Mouse (Mus musculus): Measurements from ENCODE around the gene Elovl3. TPM values are rescaled to one million over a fixed set of nuclear protein-coding genes. Genes with fewer than 3 reads are reported as not detected.
"Not testable (repeated sequence)": the region's sequence is repeated elsewhere in the genome, so short reads cannot be mapped to it uniquely, and the experiment has no call there.

The Elovl3 gene
- total RNA-seq, 2 experiments from 2014 or later, result not detected

- DNase-seq (ENCODE audit: low spot score in 2 of 2), result peak; percentile 19 to 36
Measured at GRCm38 (mm10) chr19:46135789-46136638, 4.3 kb downstream of the Elovl3 start.

GRCm38 (mm10) chr19:46136639-46137580, 5.2 kb downstream of the Elovl3 start:
- peak; percentile 46 to 61 for DNase-seq (ENCODE audit: low spot score in 2 of 2)

- no peak for DNase-seq (ENCODE audit: low spot score in 2 of 2)
Measured at GRCm38 (mm10) chr19:46140324-46140723, 8.6 kb downstream of the Elovl3 start.

- no peak for DNase-seq (ENCODE audit: low spot score in 2 of 2)
Measured at GRCm38 (mm10) chr19:46141091-46141490, 9.4 kb downstream of the Elovl3 start.

- no peak for DNase-seq (ENCODE audit: low spot score in 2 of 2)
Measured at GRCm38 (mm10) chr19:46147511-46148371, 16.0 kb downstream of the Elovl3 start, which contains the start of gene Pitx3. Pitx3 (minus strand) TSS chr19:46148326.

GRCm38 (mm10) chr19:46148372-46148760, 16.7 kb downstream of the Elovl3 start:
- DNase-seq (ENCODE audit: low spot score in 2 of 2), result peak in 1 of 2 experiments; percentile 29

- no peak for DNase-seq (ENCODE audit: low spot score in 2 of 2)
Measured at GRCm38 (mm10) chr19:46149091-46149490, 17.4 kb downstream of the Elovl3 start.

- DNase-seq (ENCODE audit: low spot score in 2 of 2), result peak; percentile 87 to 95
Measured at GRCm38 (mm10) chr19:46152127-46152803, 20.6 kb downstream of the Elovl3 start, which contains the start of gene Gbf1. Gbf1 (plus strand) TSS chr19:46152509.

GRCm38 (mm10) chr19:46165950-46166349, 34.3 kb downstream of the Elovl3 start:
- no peak for DNase-seq (ENCODE audit: low spot score in 2 of 2)

GRCm38 (mm10) chr19:46167169-46167568, 35.5 kb downstream of the Elovl3 start:
- DNase-seq (ENCODE audit: low spot score in 2 of 2), result not testable (repeated sequence)

- no peak for DNase-seq (ENCODE audit: low spot score in 2 of 2)
Measured at GRCm38 (mm10) chr19:46169396-46169795, 37.7 kb downstream of the Elovl3 start.

GRCm38 (mm10) chr19:46169913-46170312, 38.2 kb downstream of the Elovl3 start:
- DNase-seq (ENCODE audit: low spot score in 2 of 2), result no peak

GRCm38 (mm10) chr19:46172541-46172940, 40.8 kb downstream of the Elovl3 start:
- no peak for DNase-seq (ENCODE audit: low spot score in 2 of 2)

- DNase-seq (ENCODE audit: low spot score in 2 of 2), result no peak
Measured at GRCm38 (mm10) chr19:46175173-46175572, 43.5 kb downstream of the Elovl3 start.

GRCm38 (mm10) chr19:46177046-46177445, 45.3 kb downstream of the Elovl3 start:
- no peak for DNase-seq (ENCODE audit: low spot score in 2 of 2)

- no peak for DNase-seq (ENCODE audit: low spot score in 2 of 2)
Measured at GRCm38 (mm10) chr19:46180274-46180673, 48.6 kb downstream of the Elovl3 start.

GRCm38 (mm10) chr19:46182241-46182640, 50.5 kb downstream of the Elovl3 start:
- DNase-seq (ENCODE audit: low spot score in 2 of 2), result no peak

Measured in left cerebral cortex, adult 18-20 months (tissue).